Mouse (Mus musculus) embryonic facial prominence, embryonic 10.5 days (tissue): ENCODE data around the gene Il1f8. TPM values are rescaled to one million over a fixed set of nuclear protein-coding genes. Genes with fewer than 3 reads are reported as not detected.

Source experiments
- polyA plus RNA-seq: library from polyadenylated mRNA; unstranded; fragments of >200 nt; fragmentation: Nextera tagmentation; extraction: Ambion mirVana; gene quantifications from 2 replicates; pipeline ENCODE4 v1.2.1, GENCODE M21; 2016

Gene Il1f8
- polyA plus RNA-seq, 1 experiment from 2014 or later, result not detected

Other genes starting within 250 kb of the Il1f8 start
- gene Hnmt, start 103.8 kb upstream of the Il1f8 start, polyA plus RNA-seq, result 1.2 TPM in 2 replicates
- not detected in 2 replicates for gene Tbpl2, start 56.6 kb upstream of the Il1f8 start, polyA plus RNA-seq
- not detected in 2 replicates for gene Il1f9, start 33.3 kb downstream of the Il1f8 start, polyA plus RNA-seq
- gene Il1f6, start 62.3 kb downstream of the Il1f8 start, polyA plus RNA-seq, result not detected in 2 replicates
- 0.09 TPM in 1 of 2 replicates, not detected in the other for gene Il1f5, start 123.8 kb downstream of the Il1f8 start, polyA plus RNA-seq
- gene Il1f10, start 138.0 kb downstream of the Il1f8 start, polyA plus RNA-seq, result not detected in 2 replicates
- not detected in 2 replicates for gene Il1rn, start 183.7 kb downstream of the Il1f8 start, polyA plus RNA-seq
- 0.52 and 0.81 TPM in 2 replicates for gene Psd4, start 214.4 kb downstream of the Il1f8 start, polyA plus RNA-seq